Mouse (Mus musculus) heart, embryonic 16.5 days (tissue): ENCODE results near the gene Bhlha15. TPM values are rescaled to one million over a fixed set of nuclear protein-coding genes. Genes with fewer than 3 reads are reported as not detected.

ENCODE experiments used
- ATAC-seq: fragments of 200-750 bp; cut with Nextera tagmentation; replicated peaks from 2 replicates; pipeline ENCODE4 v1.8.0; 2017; ENCODE audit warnings: moderate number of reproducible peaks; ENCODE audit not compliant: insufficient read depth, low FRiP score; ENCODE audit errors: extremely low read depth
- H3K27ac ChIP-seq: fragments of 300-500 bp; sonication (generic); 2 replicates; pipeline ENCODE4 v1.5.1; 2014; ENCODE audit warnings: mild to moderate bottlenecking, low read length, control low read depth, moderate library complexity
- H3K27me3 ChIP-seq: fragments of 300-500 bp; sonication (generic); 2 replicates; pipeline ENCODE4 v1.6.1; 2014; ENCODE audit warnings: low read length, mixed read lengths; ENCODE audit not compliant: control insufficient read depth, insufficient read depth
- H3K36me3 ChIP-seq: fragments of 300-500 bp; sonication (generic); 2 replicates; pipeline ENCODE4 v1.6.1; 2014; ENCODE audit not compliant: control insufficient read depth, insufficient read depth
- H3K4me1 ChIP-seq: fragments of 300-500 bp; sonication (generic); 2 replicates; pipeline ENCODE4 v1.6.1; 2014; ENCODE audit warnings: low read length, mixed read lengths; ENCODE audit not compliant: control insufficient read depth, insufficient read depth
- H3K4me2 ChIP-seq: fragments of 300-500 bp; sonication (generic); 2 replicates; pipeline ENCODE4 v1.6.1; 2014; ENCODE audit warnings: low read depth, mild to moderate bottlenecking, control low read depth, low read length
- H3K4me3 ChIP-seq: fragments of 300-500 bp; sonication (generic); 2 replicates; pipeline ENCODE4 v1.5.1; 2014; ENCODE audit warnings: mild to moderate bottlenecking, control low read depth, low read length
- H3K9ac ChIP-seq: fragments of 300-500 bp; sonication (generic); 2 replicates; pipeline ENCODE4 v1.6.1; 2014; ENCODE audit warnings: low read length, control low read depth
- H3K9me3 ChIP-seq: fragments of 300-500 bp; sonication (generic); replicated peaks from 2 replicates; pipeline ENCODE4 v1.6.1; 2016; ENCODE audit warnings: low read length; ENCODE audit not compliant: control insufficient read depth
- WGBS: fragments of 180-500 bp; shearing (Covaris S2); extraction: QIAGEN DNeasy Blood & Tissue Kit; methylation state at CpG from one replicate; pipeline ENCODE4 v1.1.7; 2014; 5-methylcytosine and 5-hydroxymethylcytosine counted together
- polyA plus RNA-seq: library from polyadenylated mRNA; unstranded; fragments of >200 nt; fragmentation: Nextera tagmentation; extraction: Ambion mirVana; gene quantifications from 2 replicates; pipeline ENCODE4 v1.2.1, GENCODE M21; 2015

Gene Bhlha15
- polyA plus RNA-seq, 1 experiment from 2014 or later = 0.18 TPM

DNA sequence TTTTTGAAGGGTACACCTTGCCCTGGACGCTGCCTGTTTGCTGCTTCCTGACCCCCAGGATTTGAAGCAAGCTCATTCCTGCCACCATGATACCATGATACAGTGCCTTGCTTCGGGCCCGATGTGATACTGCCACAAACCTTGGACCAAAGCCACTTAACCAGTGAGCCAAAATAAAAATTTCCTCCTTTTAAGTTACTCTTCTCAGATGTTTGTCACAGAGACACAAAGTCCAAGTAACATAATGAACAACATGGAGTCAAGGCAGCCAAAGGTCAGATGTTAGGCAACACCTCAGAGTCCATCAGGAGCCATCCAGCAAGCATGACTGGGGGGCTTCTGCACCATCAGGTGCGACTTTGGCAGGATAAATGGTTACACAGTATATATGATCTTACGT, 42.4 kb downstream of the Bhlha15 start:
- Histone ChIP-seq H3K36me3 (no peaks in the 10 kb centered on the region), H3K9ac (no peak overlapping the region), H3K9me3 (peaks cover 4% of the 10 kb centered on the region), H3K27ac (no peak overlapping the region), H3K4me3 (no peak overlapping the region), H3K4me1 (no peaks in the 10 kb centered on the region), H3K27me3 (no peaks in the 10 kb centered on the region), H3K4me2 (no peak overlapping the region)
- WGBS = 83% methylated on average over 5 of the region's 5 CpGs
- no peak for ATAC-seq

DNA sequence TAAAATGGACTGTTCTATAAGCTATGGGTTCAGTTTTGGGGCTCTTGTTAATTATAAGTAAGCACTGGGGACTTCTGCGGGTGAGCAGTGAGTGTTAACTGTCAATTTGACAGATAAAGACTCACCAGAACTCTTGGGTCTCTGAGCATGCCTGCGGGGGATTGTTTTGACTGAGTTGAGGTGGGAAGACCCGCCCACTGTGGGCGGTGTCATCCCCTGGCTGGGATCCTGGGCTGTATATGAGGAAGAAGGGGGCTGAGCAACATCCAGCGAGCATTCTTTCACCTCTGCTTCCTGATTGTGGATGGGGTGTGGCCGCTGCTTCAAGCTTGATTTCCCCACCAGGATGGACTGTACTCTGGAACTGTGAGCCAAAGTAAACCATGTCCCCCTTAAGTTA, 44.1 kb downstream of the Bhlha15 start:
- Histone ChIP-seq H3K36me3 (no peaks in the 10 kb centered on the region), H3K27ac (no peak overlapping the region), H3K9ac (no peak overlapping the region), H3K9me3 (peaks cover 4% of the 10 kb centered on the region), H3K4me1 (no peaks in the 10 kb centered on the region), H3K27me3 (no peaks in the 10 kb centered on the region), H3K4me3 (no peak overlapping the region), H3K4me2 (no peak overlapping the region)
- 71% methylated on average over 6 of the region's 6 CpGs for WGBS
- no peak for ATAC-seq

DNA sequence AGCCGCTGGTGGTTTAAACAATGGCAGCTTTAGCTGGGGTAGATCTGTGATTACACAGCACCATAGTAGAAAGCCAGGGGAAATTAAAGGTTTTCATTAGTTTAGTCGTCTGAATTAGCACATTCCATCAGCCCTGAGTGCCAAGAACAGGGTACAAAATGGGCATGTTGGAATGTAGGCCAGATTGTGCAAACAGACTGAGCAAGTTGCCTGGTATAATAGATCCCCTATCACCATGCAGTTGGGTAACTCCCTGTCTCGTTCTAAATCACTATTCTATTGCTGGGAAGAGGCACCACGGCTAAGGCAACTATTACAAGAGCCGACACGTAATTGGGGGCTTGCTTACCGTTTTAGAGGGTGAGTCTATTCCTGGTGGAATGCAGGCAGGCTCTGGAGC, 44.6 kb downstream of the Bhlha15 start:
- no peaks in the 10 kb centered on the region for H3K27me3 ChIP-seq
- H3K9me3 ChIP-seq = peaks cover 4% of the 10 kb centered on the region
- H3K4me1 ChIP-seq = no peaks in the 10 kb centered on the region
- no peak overlapping the region for H3K27ac ChIP-seq
- no peak overlapping the region for H3K4me3 ChIP-seq
- no peak overlapping the region for H3K9ac ChIP-seq
- WGBS = 80% methylated on average over 7 of the region's 7 CpGs
- no peak for ATAC-seq
- no peaks in the 10 kb centered on the region for H3K36me3 ChIP-seq
- no peak overlapping the region for H3K4me2 ChIP-seq

GRCm38 (mm10) chr5:144238969-144239368, 48.9 kb downstream of the Bhlha15 start:
- Histone ChIP-seq H3K4me3 (no peak overlapping the region), H3K4me1 (no peaks in the 10 kb centered on the region), H3K27me3 (no peaks in the 10 kb centered on the region), H3K9ac (no peak overlapping the region), H3K27ac (no peak overlapping the region), H3K4me2 (no peak overlapping the region), H3K9me3 (no peaks in the 10 kb centered on the region), H3K36me3 (no peaks in the 10 kb centered on the region)
- no peak for ATAC-seq
- WGBS = 83% methylated on average over 1 of the region's 1 CpGs

Other genes with a start within 250 kb of the Bhlha15 start
- 49.9 and 57.6 TPM in 2 replicates for gene Ccz1, start 175.4 kb upstream of the Bhlha15 start, polyA plus RNA-seq
- gene Ocm, start 163.6 kb upstream of the Bhlha15 start, polyA plus RNA-seq = 0.64 TPM in 1 of 2 replicates, not detected in the other
- 3.5 and 4.1 TPM in 2 replicates for gene Lmtk2, start 89.8 kb upstream of the Bhlha15 start, polyA plus RNA-seq
- 18.3 and 19.7 TPM in 2 replicates for gene Tecpr1, start 33.3 kb downstream of the Bhlha15 start, polyA plus RNA-seq
- gene Bri3, start 54.2 kb downstream of the Bhlha15 start, polyA plus RNA-seq = 144 and 169 TPM in 2 replicates
- 12.0 and 12.5 TPM in 2 replicates for gene Baiap2l1, start 167.8 kb downstream of the Bhlha15 start, polyA plus RNA-seq